Mouse (Mus musculus): ENCODE results near the gene Dpep3.
"Not testable (repeated sequence)": the region's sequence is repeated elsewhere in the genome, so short reads cannot be mapped to it uniquely, and the experiment has no call there.

DNA sequence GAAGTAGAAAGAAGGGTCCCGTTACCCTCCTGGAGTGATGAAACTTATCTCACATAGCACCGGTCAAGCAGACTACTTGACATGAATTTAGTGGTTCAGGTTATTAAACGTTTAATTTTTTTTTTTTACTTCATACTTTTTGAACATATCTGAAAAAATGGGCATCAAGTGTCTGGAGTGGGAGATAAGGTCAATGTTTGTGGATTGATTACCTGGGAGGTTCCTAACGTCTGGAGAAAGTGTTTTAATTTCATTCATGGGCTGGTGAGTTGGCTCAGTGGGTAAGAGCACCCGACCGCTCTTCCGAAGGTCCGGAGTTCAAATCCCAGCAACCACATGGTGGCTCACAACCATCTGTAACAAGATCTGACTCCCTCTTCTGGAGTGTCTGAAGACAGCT lies 33.0 kb upstream of the Dpep3 start:
- not testable (repeated sequence) for TF ChIP-seq POLR2A (IDR thresholded peaks at IDR 0.05; ENCODE audit: insufficient read depth, low read depth, low read length); CTCF (IDR thresholded peaks at IDR 0.05); EP300 (IDR thresholded peaks at IDR 0.05; ENCODE audit: insufficient read depth, low read depth, low read length)
